Mouse (Mus musculus): ENCODE results near the gene Ash1l. TPM values are rescaled to one million over a fixed set of nuclear protein-coding genes. Genes with fewer than 3 reads are reported as not detected.

The Ash1l gene
- total and polyA plus RNA-seq, 3 experiments = 9.6 to 22.2 (median 12.8) TPM

DNA sequence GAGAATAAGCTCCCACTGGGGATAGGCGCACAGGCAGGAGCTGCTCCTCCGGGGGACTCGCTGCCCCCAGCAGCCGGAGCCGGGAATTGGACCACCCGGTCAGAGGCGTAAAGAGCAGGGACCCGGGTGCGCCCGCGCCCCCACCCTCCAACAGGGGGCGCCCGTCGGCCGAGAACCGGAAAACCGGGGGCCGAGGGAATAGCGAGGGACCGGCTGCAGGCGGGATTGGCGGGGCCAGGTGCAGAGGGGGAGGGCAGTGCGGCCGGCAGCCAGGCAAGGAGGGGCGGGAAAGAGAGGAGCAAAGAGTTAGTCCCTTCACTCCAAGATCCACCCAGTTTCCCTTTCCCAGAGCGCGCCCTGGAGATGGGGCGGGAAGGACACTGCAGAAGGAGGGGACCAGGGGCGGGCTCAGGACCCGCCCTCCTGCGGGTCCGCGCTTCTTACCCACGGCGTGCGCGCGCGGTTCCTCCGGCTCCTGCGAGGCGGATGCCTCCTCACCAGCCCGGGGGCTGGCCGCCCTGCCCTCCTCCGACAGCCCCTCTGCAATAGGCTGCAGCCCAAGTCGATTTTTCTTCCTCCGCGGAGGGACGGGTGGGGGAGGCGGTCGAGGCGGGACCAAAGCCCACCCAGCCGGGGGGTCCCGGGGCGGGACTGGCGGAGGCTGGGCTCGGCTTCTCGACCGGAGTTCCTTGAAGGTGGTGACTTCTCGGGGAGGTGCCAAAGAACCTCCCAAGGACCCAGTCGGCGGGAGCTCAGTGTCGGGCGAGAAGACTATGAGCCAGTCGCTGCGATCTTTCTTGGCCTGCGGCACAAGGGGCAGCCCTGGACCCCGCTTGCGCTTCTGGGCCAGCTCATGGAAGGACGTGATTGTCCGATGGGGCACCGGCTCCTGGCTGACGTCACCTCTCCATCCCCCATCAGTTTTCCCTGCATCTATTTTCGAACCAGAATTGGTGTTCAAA is 140.6 kb downstream of the Ash1l start:
- H3K79me2 ChIP-seq (ENCODE audit: control insufficient read depth, insufficient read depth, low read length, poor library complexity) = peaks cover 2% of the 10 kb centered on the region
- H3K9me3 ChIP-seq (replicated peaks; ENCODE audit: insufficient read depth, low read length) = no peaks in the 10 kb centered on the region
- H3K27me3 ChIP-seq (ENCODE audit: control insufficient read depth in 1 of 2, insufficient read depth in 2 of 2, low read length in 2 of 2) = no peaks in the 10 kb centered on the region
- peak overlapping the region; percentile 75 for H3K9ac ChIP-seq (ENCODE audit: control insufficient read depth, low read depth, low read length, poor library complexity, severe bottlenecking)
- H3K36me3 ChIP-seq (ENCODE audit: control insufficient read depth in 1 of 2, insufficient read depth in 2 of 2, low read length in 2 of 2) = peaks cover 0 to 11% of the 10 kb centered on the region in 2 experiments; a peak in 2 of 4 replicates
- peak overlapping the region; percentile 68 to 75 for H3K4me3 ChIP-seq (ENCODE audit: control insufficient read depth in 1 of 2, insufficient read depth in 1 of 2, low read depth in 2 of 2, low read length in 2 of 2)
- peak; percentile 90 for DNase-seq (ENCODE audit: low read depth, low spot score)
- H3K4me1 ChIP-seq (ENCODE audit: control insufficient read depth in 1 of 2, insufficient read depth in 2 of 2, low read length in 2 of 2) = peaks cover 3 to 26% of the 10 kb centered on the region in 2 experiments; a peak in 3 of 4 replicates
- H3K27ac ChIP-seq (ENCODE audit: control insufficient read depth, low read depth, low read length) = no peak overlapping the region; the same call in 1 of the 2 replicates
- no peak for TF ChIP-seq GABPA (IDR thresholded peaks at IDR 0.05; ENCODE audit: low read depth, low read length)
- TF ChIP-seq ETS1 (IDR thresholded peaks at IDR 0.05; ENCODE audit: low read depth, low read length) = peak; percentile 9; the same call in 1 of the 2 replicates
- no peak for TF ChIP-seq UBTF (IDR thresholded peaks at IDR 0.05; ENCODE audit: borderline replicate concordance, insufficient read depth, low read depth, low read length)
- TF ChIP-seq POLR2AphosphoS2 (IDR thresholded peaks at IDR 0.05; ENCODE audit: low read length) = no peak
- 0 out of 2 replicates have a peak, but pooled peaks have one; percentile 6 for TF ChIP-seq ZMIZ1 (IDR thresholded peaks at IDR 0.05; ENCODE audit: low read depth, low read length)
- no peak for TF ChIP-seq JUND (IDR thresholded peaks at IDR 0.05; ENCODE audit: low read depth, low read length)
- peak; percentile 73 for TF ChIP-seq HCFC1 (IDR thresholded peaks at IDR 0.05; ENCODE audit: low read depth, low read length)
- no peak for TF ChIP-seq POLR2AphosphoS5 (IDR thresholded peaks at IDR 0.05; ENCODE audit: borderline replicate concordance, low read depth, low read length)
- peak; percentile 98 for TF ChIP-seq MAZ (IDR thresholded peaks at IDR 0.05; ENCODE audit: low read depth, low read length)
- TF ChIP-seq TAL1 (IDR thresholded peaks at IDR 0.05; ENCODE audit: low read length) = no peak
- TF ChIP-seq E2F4 (IDR thresholded peaks at IDR 0.05; ENCODE audit: borderline replicate concordance, low read depth, low read length) = peak; percentile 63; the same call in 1 of the 2 replicates
- peak; percentile 34 for TF ChIP-seq NELFE (IDR thresholded peaks at IDR 0.05; ENCODE audit: low read depth, low read length)
- TF ChIP-seq GATA1 (IDR thresholded peaks at IDR 0.05; ENCODE audit: low read depth, low read length) = no peak
- TF ChIP-seq USF2 (IDR thresholded peaks at IDR 0.05; ENCODE audit: borderline replicate concordance in 1 of 2, insufficient read depth in 1 of 2, low read depth in 1 of 2, low read length in 2 of 2) = no peak
- 0 out of 2 replicates have a peak, but pooled peaks have one; percentile 70 for TF ChIP-seq CHD1 (IDR thresholded peaks at IDR 0.05; ENCODE audit: low read depth, low read length)
- TF ChIP-seq MXI1 (IDR thresholded peaks at IDR 0.05; ENCODE audit: low read depth, low read length) = peak; percentile 70
- TF ChIP-seq SIN3A (IDR thresholded peaks at IDR 0.05; ENCODE audit: low read length) = peak; percentile 74
- TF ChIP-seq MEF2A (IDR thresholded peaks at IDR 0.05; ENCODE audit: extremely low read depth, insufficient replicate concordance, low read depth, low read length, poor library complexity, severe bottlenecking) = 0 out of 2 replicates have a peak, but pooled peaks have one; percentile 27
- TF ChIP-seq BHLHE40 (IDR thresholded peaks at IDR 0.05; ENCODE audit: borderline replicate concordance, low read depth, low read length) = 0 out of 2 replicates have a peak, but pooled peaks have one; percentile 33
- no peak; the same call in 1 of the 2 replicates for TF ChIP-seq TCF12 (IDR thresholded peaks at IDR 0.05; ENCODE audit: low read depth, low read length)
- TF ChIP-seq KAT2A (conservative IDR thresholded peaks at IDR 0.05; ENCODE audit: low read depth, low read length) = no peak
- peak in 1 of 2 experiments; percentile 4; a peak in 1 of 4 replicates for TF ChIP-seq EP300 (IDR thresholded peaks at IDR 0.05; ENCODE audit: low read depth in 1 of 2, low read length in 2 of 2)
- peak; percentile 62 for TF ChIP-seq ZC3H11A (IDR thresholded peaks at IDR 0.05; ENCODE audit: low read depth, low read length)
- no peak for TF ChIP-seq ZNF384 (IDR thresholded peaks at IDR 0.05; ENCODE audit: low read depth, low read length)
- no peak for TF ChIP-seq MAFK (IDR thresholded peaks at IDR 0.05; ENCODE audit: borderline replicate concordance, low read depth, low read length)
- TF ChIP-seq TBP (IDR thresholded peaks at IDR 0.05; ENCODE audit: low read depth, low read length) = no peak
- TF ChIP-seq NRF1 (IDR thresholded peaks at IDR 0.05; ENCODE audit: insufficient read depth, low read depth, low read length, poor library complexity, severe bottlenecking) = peak; percentile 30; the same call in 1 of the 2 replicates
- no peak for TF ChIP-seq MAX (IDR thresholded peaks at IDR 0.05; ENCODE audit: low read length)
- 0 out of 2 replicates have a peak, but pooled peaks have one; percentile 11 for TF ChIP-seq MYC (IDR thresholded peaks at IDR 0.05; ENCODE audit: low read depth, low read length)
- TF ChIP-seq USF1 (IDR thresholded peaks at IDR 0.05; ENCODE audit: low read depth, low read length) = peak; percentile 38; the same call in 1 of the 2 replicates
- peak; percentile 46; the same call in 1 of the 2 replicates for TF ChIP-seq RCOR1 (IDR thresholded peaks at IDR 0.05; ENCODE audit: low read depth, low read length)
- peak; percentile 80 for TF ChIP-seq RAD21 (IDR thresholded peaks at IDR 0.05; ENCODE audit: low read depth, low read length)
- no peak for TF ChIP-seq CHD2 (IDR thresholded peaks at IDR 0.05; ENCODE audit: low read length)
